ENCODE assay signal across 9 mouse cellular contexts in genomic region chr3:129918434-129918833, GRCm38 (mm10). TPM values are rescaled to one million over a fixed set of nuclear protein-coding genes. Genes with fewer than 3 reads are reported as not detected.
DNase-seq lines count a peak whose midpoint lies in the region; ATAC-seq and TF ChIP-seq lines count a peak whose summit lies in the region.
"Had no signal": no experiment of that assay in that cellular context is flagged by ENCODE, and none has a peak within 500 bp of the region (broad histone marks: within the 10 kb centered on the region; RNA-seq: fewer than 3 reads in every experiment).

No protein-coding gene starts in this region.

- ATAC-seq in hindbrain, embryonic 11.5 days (ENCODE audit: low FRiP score), result peak; percentile 71
- no peak for ATAC-seq in erythroid progenitor cell, adult 5-6 weeks (replicated peaks; ENCODE audit: low FRiP score, poor library complexity, severe bottlenecking)

- peak; percentile 72 for TF ChIP-seq RAD21 in MEL (IDR thresholded peaks at IDR 0.05; ENCODE audit: low read depth, low read length)

- no peak overlapping the region for H3K4me2 ChIP-seq in hindbrain, embryonic 11.5 days (replicated peaks; ENCODE audit: low read depth, low read length)

- no peaks in the 10 kb centered on the region for H3K4me1 ChIP-seq in MEL (ENCODE audit: control insufficient read depth in 1 of 2, insufficient read depth in 2 of 2, low read length in 2 of 2)
- H3K4me1 ChIP-seq in bone marrow macrophage, adult 2 months (ENCODE audit: control insufficient read depth, insufficient read depth, low read length), result no peaks in the 10 kb centered on the region
- peaks cover 12% of the 10 kb centered on the region for H3K4me1 ChIP-seq in forebrain, embryonic 10.5 days
- H3K4me1 ChIP-seq in hindbrain, embryonic 11.5 days (replicated peaks; ENCODE audit: control insufficient read depth, insufficient read depth, low read length), result no peaks in the 10 kb centered on the region

- no peak overlapping the region for H3K9ac ChIP-seq in MEL (ENCODE audit: control insufficient read depth, low read depth, low read length, poor library complexity, severe bottlenecking)
- H3K9ac ChIP-seq in hindbrain, embryonic 11.5 days (ENCODE audit: low read depth, low read length), result no peak overlapping the region

- no peaks in the 10 kb centered on the region for H3K9me3 ChIP-seq in MEL (replicated peaks; ENCODE audit: insufficient read depth, low read length)
- H3K9me3 ChIP-seq in forebrain, embryonic 10.5 days, result no peaks in the 10 kb centered on the region
- no peaks in the 10 kb centered on the region for H3K9me3 ChIP-seq in hindbrain, embryonic 11.5 days (ENCODE audit: control insufficient read depth, low read length)

- no peaks in the 10 kb centered on the region for H3K27me3 ChIP-seq in MEL (ENCODE audit: control insufficient read depth in 1 of 2, insufficient read depth in 2 of 2, low read length in 2 of 2)
- no peaks in the 10 kb centered on the region for H3K27me3 ChIP-seq in forebrain, embryonic 10.5 days (ENCODE audit: poor library complexity, severe bottlenecking)
- no peaks in the 10 kb centered on the region for H3K27me3 ChIP-seq in hindbrain, embryonic 11.5 days (ENCODE audit: control insufficient read depth, insufficient read depth, low read length)

- 16% methylated on average over 13 of the region's 13 CpGs for WGBS in forebrain, embryonic 10.5 days
- WGBS in hindbrain, embryonic 11.5 days, result 17% methylated on average over 13 of the region's 13 CpGs

- TF ChIP-seq CTCF in MEL (IDR thresholded peaks at IDR 0.05 in 2 of 3, conservative IDR thresholded peaks at IDR 0.05 in 1 of 3; ENCODE audit: control insufficient read depth in 1 of 3, insufficient read depth in 1 of 3, low read depth in 2 of 3, low read length in 3 of 3, poor library complexity in 1 of 3, severe bottlenecking in 1 of 3), result peak; percentile 66 to 81 (median 79)
- peak; percentile 65 for TF ChIP-seq CTCF in bone marrow macrophage, adult 2 months (IDR thresholded peaks at IDR 0.05; ENCODE audit: low read depth, low read length)

- H3K4me3 ChIP-seq in MEL (ENCODE audit: control insufficient read depth in 1 of 2, insufficient read depth in 1 of 2, low read depth in 2 of 2, low read length in 2 of 2), result no peak overlapping the region
- no peak overlapping the region for H3K4me3 ChIP-seq in bone marrow macrophage, adult 2 months (ENCODE audit: insufficient read depth, low read length)
- no peak overlapping the region for H3K4me3 ChIP-seq in forebrain, embryonic 10.5 days
- H3K4me3 ChIP-seq in hindbrain, embryonic 11.5 days (ENCODE audit: low read depth, low read length), result no peak overlapping the region

- no peaks in the 10 kb centered on the region for H3K36me3 ChIP-seq in MEL (ENCODE audit: control insufficient read depth in 1 of 2, insufficient read depth in 2 of 2, low read length in 2 of 2)
- H3K36me3 ChIP-seq in forebrain, embryonic 10.5 days (replicated peaks), result peaks cover 16% of the 10 kb centered on the region
- H3K36me3 ChIP-seq in hindbrain, embryonic 11.5 days (ENCODE audit: control insufficient read depth, insufficient read depth, low read length), result no peaks in the 10 kb centered on the region

- no peak for TF ChIP-seq EP300 in MEL (IDR thresholded peaks at IDR 0.05; ENCODE audit: low read depth in 1 of 2, low read length in 2 of 2)

- H3K79me2 ChIP-seq in MEL (ENCODE audit: control insufficient read depth, insufficient read depth, low read length, poor library complexity), result no peaks in the 10 kb centered on the region

- TF ChIP-seq POLR2A in MEL (IDR thresholded peaks at IDR 0.05; ENCODE audit: control insufficient read depth in 1 of 2, insufficient read depth in 1 of 2, low read depth in 1 of 2, low read length in 2 of 2, poor library complexity in 1 of 2), result no peak
- TF ChIP-seq POLR2A in bone marrow macrophage, adult 2 months (IDR thresholded peaks at IDR 0.05; ENCODE audit: borderline replicate concordance, low read depth, low read length), result no peak

- peak; percentile 64 for DNase-seq in MEL (ENCODE audit: low read depth, low spot score)
- DNase-seq in forebrain, embryonic 10.5 days (ENCODE audit: extremely low spot score, low spot score), result peak; percentile 67
- DNase-seq in hindbrain, embryonic 11.5 days (ENCODE audit: low spot score), result peak; percentile 78
- DNase-seq in layer of hippocampus, adult 8-10 months (ENCODE audit: low spot score in 2 of 2), result peak; percentile 54 to 83
- peak; percentile 73 for DNase-seq in lung, postnatal 10 days
- DNase-seq in retina, adult 2 months (ENCODE audit: low read depth, low spot score), result peak; percentile 34

- H3K27ac ChIP-seq in MEL (ENCODE audit: control insufficient read depth, low read depth, low read length), result no peak overlapping the region
- H3K27ac ChIP-seq in bone marrow macrophage, adult 2 months (ENCODE audit: insufficient read depth, low read depth, low read length), result no peak overlapping the region
- H3K27ac ChIP-seq in forebrain, embryonic 10.5 days, result no peak overlapping the region
- no peak overlapping the region for H3K27ac ChIP-seq in hindbrain, embryonic 11.5 days (ENCODE audit: low read depth, low read length)
- H3K27ac ChIP-seq: macrophage had no signal

TF ChIP-seq in MEL, 35 proteins besides CTCF, POLR2A, EP300 and RAD21:
- TF ChIP-seq SMC3 (IDR thresholded peaks at IDR 0.05; ENCODE audit: low read depth, low read length) (peak; percentile 82), ZC3H11A (IDR thresholded peaks at IDR 0.05; ENCODE audit: low read depth, low read length) (peak; percentile 50), POLR2AphosphoS5 (IDR thresholded peaks at IDR 0.05; ENCODE audit: borderline replicate concordance, low read depth, low read length) (no peak)

RNA-seq across cellular contexts. Expression of gene Casp6, which starts 17.2 kb away (rescaled TPM):
- total RNA-seq in MEL (2012; rRNA removed), result 8.7 and 9.3 TPM in 2 replicates
- polyA plus RNA-seq in MEL (2012; ENCODE audit: insufficient read depth in 1 of 2, insufficient read length in 2 of 2, low read depth in 1 of 2, low replicate concordance in 2 of 2, missing spikeins in 1 of 2), result 10 to 100 TPM in 1 of 2 experiments, not detected in 1; 34.2 TPM
- 40.6 and 42.0 TPM in 2 replicates for polyA plus RNA-seq in bone marrow macrophage, adult 2 months (2012; ENCODE audit: insufficient read depth, insufficient read length, missing spikeins)
- polyA plus RNA-seq in forebrain, embryonic 10.5 days (2016; fragmentation: Nextera tagmentation; extraction: Ambion mirVana), result 71.1 and 74.9 TPM in 2 replicates
- 66.0 and 67.4 TPM in 2 replicates for polyA plus RNA-seq in hindbrain, embryonic 11.5 days (2014; fragmentation: Nextera tagmentation; extraction: Ambion mirVana)
- 10 to 100 TPM in 1 of 4 experiments, 1 to 10 TPM in 3; 5.5 to 10.3 (median 7.5) TPM for total RNA-seq in layer of hippocampus, adult 8-10 months (2022)
- 10.5 and 14.4 TPM in 2 replicates for total RNA-seq in erythroid progenitor cell, adult 5-6 weeks (2015; ENCODE audit: low replicate concordance)
- total RNA-seq in erythroid progenitor cell, adult 5-6 weeks (2017; ENCODE audit: low replicate concordance), result 3.7 and 5.3 TPM in 2 replicates

RNA-seq across cellular contexts. Expression of gene Pla2g12a, which starts 40.0 kb away (rescaled TPM):
- 93.5 and 101 TPM in 2 replicates for total RNA-seq in MEL (2012; rRNA removed)
- polyA plus RNA-seq in MEL (2012; ENCODE audit: insufficient read depth in 1 of 2, insufficient read length in 2 of 2, low read depth in 1 of 2, low replicate concordance in 2 of 2, missing spikeins in 1 of 2), result 100 to 1,000 TPM in 1 of 2 experiments, 10 to 100 TPM in 1; 89.8 to 251 TPM
- 8.8 and 11.8 TPM in 2 replicates for polyA plus RNA-seq in bone marrow macrophage, adult 2 months (2012; ENCODE audit: insufficient read depth, insufficient read length, missing spikeins)
- 37.1 and 39.3 TPM in 2 replicates for polyA plus RNA-seq in forebrain, embryonic 10.5 days (2016; fragmentation: Nextera tagmentation; extraction: Ambion mirVana)
- polyA plus RNA-seq in hindbrain, embryonic 11.5 days (2014; fragmentation: Nextera tagmentation; extraction: Ambion mirVana), result 23.9 and 24.6 TPM in 2 replicates
- total RNA-seq in layer of hippocampus, adult 8-10 months (2022), result 10 to 100 TPM; 19.3 to 23.8 (median 21.5) TPM
- 23.1 and 44.4 TPM in 2 replicates for total RNA-seq in erythroid progenitor cell, adult 5-6 weeks (2015; ENCODE audit: low replicate concordance)
- 27.0 and 29.7 TPM in 2 replicates for total RNA-seq in erythroid progenitor cell, adult 5-6 weeks (2017; ENCODE audit: low replicate concordance)

RNA-seq across cellular contexts. Expression of gene Mcub, which starts 51.6 kb away (rescaled TPM):
- total RNA-seq in MEL (2012; rRNA removed), result not detected in 2 replicates
- not detected for polyA plus RNA-seq in MEL (2012; ENCODE audit: insufficient read depth in 1 of 2, insufficient read length in 2 of 2, low read depth in 1 of 2, low replicate concordance in 2 of 2, missing spikeins in 1 of 2)
- 69.0 and 77.0 TPM in 2 replicates for polyA plus RNA-seq in bone marrow macrophage, adult 2 months (2012; ENCODE audit: insufficient read depth, insufficient read length, missing spikeins)
- 1.4 and 1.6 TPM in 2 replicates for polyA plus RNA-seq in forebrain, embryonic 10.5 days (2016; fragmentation: Nextera tagmentation; extraction: Ambion mirVana)
- polyA plus RNA-seq in hindbrain, embryonic 11.5 days (2014; fragmentation: Nextera tagmentation; extraction: Ambion mirVana), result 1.7 and 2.8 TPM in 2 replicates
- total RNA-seq in layer of hippocampus, adult 8-10 months (2022), result 1 to 10 TPM; 1.8 to 5.1 (median 2.6) TPM
- 3.6 TPM in 1 of 2 replicates, not detected in the other for total RNA-seq in erythroid progenitor cell, adult 5-6 weeks (2015; ENCODE audit: low replicate concordance)
- total RNA-seq in erythroid progenitor cell, adult 5-6 weeks (2017; ENCODE audit: low replicate concordance), result 3.2 and 5.6 TPM in 2 replicates

Comparison
In these comparisons a context has a peak if more than half of its experiments do, and no peak if none do; other contexts are left out.
1. RNA of gene Mcub, which starts 51.6 kb away (polyA plus RNA-seq): 69.0 to 77.0 TPM in bone marrow macrophage, adult 2 months; 1.7 to 2.8 TPM in hindbrain, embryonic 11.5 days, 1.4 to 1.6 TPM in forebrain, embryonic 10.5 days and not detected in MEL; every median in the first group is over 10 times any median in the second.
2. Peak in every context shown above with its lines, with median percentiles within 50 percentile points of each other: DNase-seq.